Mouse (Mus musculus): ENCODE data around the gene Tmem196.

Gene Tmem196

GRCm38 (mm10) chr12:119945589-119946310, at the start of gene Tmem196:
Gene Tmem196 (plus strand): TSS chr12:119945822.
- DNase-seq (ENCODE audit: low spot score in 2 of 2) = no peak

DNA sequence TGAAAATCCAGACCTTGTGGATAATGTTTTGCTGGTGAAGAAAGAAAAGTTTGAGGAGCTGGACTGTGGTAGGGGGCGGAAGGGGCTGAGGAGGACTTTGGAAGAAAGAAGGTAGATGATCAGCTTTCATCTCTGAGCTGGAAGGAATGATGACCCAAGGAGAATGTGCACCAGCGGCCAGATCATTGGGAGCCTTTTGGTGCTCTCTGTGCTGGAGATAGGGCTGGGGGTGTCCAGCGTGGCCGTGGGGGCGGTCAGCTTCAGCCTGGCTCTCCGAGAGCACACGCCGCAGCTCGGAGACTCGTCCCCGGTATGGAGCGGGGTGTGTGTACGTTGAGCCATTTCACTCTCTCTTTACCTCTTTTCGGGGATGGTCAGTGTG, 680 bp downstream of the Tmem196 start:
- DNase-seq (ENCODE audit: low spot score in 2 of 2) = no peak

- DNase-seq (ENCODE audit: low spot score in 2 of 2) = no peak
Observed at GRCm38 (mm10) chr12:119957041-119957440, 11.4 kb downstream of the Tmem196 start.

DNA sequence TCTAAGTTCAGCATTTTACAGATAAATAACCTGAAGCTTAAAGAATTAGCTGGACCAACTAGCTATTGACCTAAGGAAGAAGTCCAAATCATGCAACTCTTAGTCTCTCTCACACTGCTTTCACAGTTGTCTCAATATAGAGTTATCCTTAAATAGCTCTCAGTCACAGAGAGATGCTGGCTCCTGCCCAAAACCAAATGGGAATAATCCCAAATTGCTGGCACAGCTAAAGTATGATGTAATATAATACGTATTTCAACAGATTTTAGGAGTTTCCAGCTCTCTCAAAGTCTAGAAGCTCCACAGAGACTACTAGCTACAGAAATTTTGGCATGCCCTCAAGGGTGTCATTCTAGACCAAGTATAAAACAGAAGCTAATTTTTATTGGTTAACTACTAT, 15.1 kb downstream of the Tmem196 start:
- DNase-seq (ENCODE audit: low spot score in 2 of 2) = peak; percentile 13 to 52

GRCm38 (mm10) chr12:119965373-119965772, 19.8 kb downstream of the Tmem196 start:
- no peak for DNase-seq (ENCODE audit: low spot score in 2 of 2)

DNA sequence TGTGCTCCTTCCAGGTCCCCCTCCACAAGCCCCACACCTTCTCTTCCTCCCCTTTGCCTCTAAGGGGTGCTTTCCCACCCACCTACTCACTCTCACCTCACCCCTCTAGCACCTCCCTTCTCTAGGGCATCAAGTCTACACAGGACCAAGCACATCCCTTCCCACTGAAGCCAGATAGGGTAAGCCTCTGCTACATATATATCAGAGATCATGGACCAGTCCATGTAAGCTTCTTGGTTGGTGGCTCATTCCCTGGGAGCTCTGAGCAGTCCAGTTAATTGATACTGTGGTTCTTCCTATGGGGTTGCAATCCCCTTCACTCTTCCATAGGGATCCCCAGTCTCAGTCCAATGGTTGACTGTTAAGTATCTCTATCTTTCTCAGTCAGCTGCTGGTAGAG, 24.4 kb downstream of the Tmem196 start:
- no peak for DNase-seq (ENCODE audit: low spot score in 2 of 2)

DNA sequence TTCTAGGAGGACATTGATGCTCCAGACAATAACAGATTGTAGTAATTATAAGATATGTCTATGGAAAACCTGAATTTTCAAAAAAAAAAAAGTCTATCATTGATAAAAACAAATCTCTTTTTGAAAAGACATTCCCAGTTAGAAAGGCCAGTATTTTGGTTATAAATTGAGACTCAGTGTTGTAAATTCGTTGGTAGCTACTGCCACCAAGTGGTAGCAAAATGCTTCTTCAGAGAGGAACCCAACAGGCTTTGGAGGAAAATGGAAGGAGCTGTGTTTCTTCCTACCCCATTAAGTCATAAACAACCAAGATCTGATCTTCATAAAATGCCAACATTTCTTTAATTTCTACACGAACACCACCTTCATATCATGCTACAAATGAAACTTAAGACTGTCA, 36.1 kb downstream of the Tmem196 start:
- DNase-seq (ENCODE audit: low spot score in 2 of 2) = peak in 1 of 2 experiments; percentile 16

- no peak for DNase-seq (ENCODE audit: low spot score in 2 of 2)
Observed at GRCm38 (mm10) chr12:119998267-119998666, 52.6 kb downstream of the Tmem196 start.

GRCm38 (mm10) chr12:120004280-120004679, 58.7 kb downstream of the Tmem196 start:
- DNase-seq (ENCODE audit: low spot score in 2 of 2) = no peak

- DNase-seq (ENCODE audit: low spot score in 2 of 2) = no peak
Observed at GRCm38 (mm10) chr12:120014768-120015167, 69.1 kb downstream of the Tmem196 start.

DNA sequence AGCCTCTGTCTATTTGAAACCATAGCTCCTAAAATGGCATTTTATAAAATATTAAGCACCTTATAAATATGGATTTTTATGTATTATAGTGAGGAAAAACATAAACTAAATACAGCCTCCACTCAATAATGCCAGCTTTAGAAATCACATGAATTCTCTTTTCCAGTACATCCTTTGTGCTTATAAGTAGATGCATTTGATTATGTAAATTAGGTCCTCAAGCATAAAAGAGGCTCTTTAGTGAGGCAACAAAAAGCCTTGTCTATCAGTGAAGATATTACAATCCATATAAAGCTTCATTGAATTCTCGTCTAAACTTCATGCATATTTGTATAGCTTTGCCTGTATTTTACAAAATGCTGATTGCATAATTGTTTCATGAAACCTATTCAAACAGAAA, 69.6 kb downstream of the Tmem196 start:
- no peak for DNase-seq (ENCODE audit: low spot score in 2 of 2)

DNA sequence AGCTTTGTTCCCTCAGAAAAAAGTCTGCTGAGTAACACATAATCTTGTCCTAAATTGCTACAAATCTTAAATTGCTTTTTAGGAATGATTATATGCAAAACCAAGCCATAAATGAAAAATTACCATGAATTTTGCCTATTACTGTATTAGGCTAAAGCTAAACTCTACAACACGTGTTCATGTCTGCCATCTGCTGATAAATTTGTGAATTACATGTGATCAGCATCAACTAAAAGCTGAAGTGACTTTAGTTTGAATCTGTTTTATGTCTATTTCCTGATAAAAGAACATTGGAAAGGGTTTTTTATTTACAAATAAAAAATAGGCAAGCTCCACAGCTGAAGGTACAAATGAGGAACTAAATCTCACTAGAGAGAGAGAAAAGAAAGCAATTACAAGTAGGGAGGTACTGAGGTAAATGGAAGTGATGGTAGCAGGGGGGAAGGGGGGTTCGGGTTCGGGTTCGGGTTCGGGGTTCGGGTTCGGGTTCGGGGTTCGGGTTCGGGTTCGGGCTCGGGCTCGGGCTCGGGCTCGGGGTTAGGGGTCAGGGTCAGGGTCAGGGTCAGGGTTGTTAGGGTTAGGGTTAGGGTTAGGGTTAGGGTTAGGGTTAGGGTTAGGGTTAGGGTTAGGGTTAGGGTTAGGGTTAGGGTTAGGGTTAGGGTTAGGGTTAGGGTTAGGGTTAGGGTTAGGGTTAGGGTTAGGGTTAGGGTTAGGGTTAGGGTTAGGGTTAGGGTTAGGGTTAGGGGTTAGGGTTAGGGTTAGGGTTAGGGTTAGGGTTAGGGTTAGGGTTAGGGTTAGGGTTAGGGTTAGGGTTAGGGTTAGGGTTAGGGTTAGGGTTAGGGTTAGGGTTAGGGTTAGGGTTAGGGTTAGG, 82.7 kb downstream of the Tmem196 start:
- peak; percentile 81 to 87 for DNase-seq (ENCODE audit: low spot score in 2 of 2)

All from heart, adult 9 months (tissue).